Mouse (Mus musculus) left cerebral cortex, adult 8-10 months (tissue): ENCODE measurements around the gene Acap3. TPM values are rescaled to one million over a fixed set of nuclear protein-coding genes. Genes with fewer than 3 reads are reported as not detected.
A peak's percentile ranks its signal among the peaks of the same experiment; 100 is the strongest.

Source experiments
- DNase-seq, 2 experiments: peaks; one replicate each; pipeline ENCODE4 v3.0.0; 2022; ENCODE audit warnings: low spot score in 2 of 2
- total RNA-seq, 4 experiments: library from RNA; stranded (reverse); gene quantifications; 2 replicates each; pipeline ENCODE4 v1.2.4; 2022

Gene Acap3
- total RNA-seq, 4 experiments from 2014 or later = 108 to 128 (median 122) TPM

DNA sequence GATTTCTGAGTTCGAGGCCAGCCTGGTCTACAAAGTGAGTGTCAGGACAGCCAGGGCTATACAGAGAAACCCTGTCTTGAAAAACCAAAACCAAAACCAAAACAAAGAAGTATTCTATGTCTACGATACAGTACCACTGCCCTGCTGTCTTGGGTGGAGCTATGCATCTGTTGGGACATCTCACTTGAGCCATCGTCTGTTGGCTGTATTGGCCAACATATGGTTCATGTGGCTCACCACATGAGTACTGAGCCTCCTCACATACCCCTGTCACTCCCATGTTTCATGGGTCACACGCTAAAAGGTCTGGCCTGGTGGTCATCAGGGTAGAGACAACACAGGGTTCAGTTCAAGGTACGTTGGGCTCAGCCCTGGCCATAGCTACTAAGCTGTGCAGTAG is 5.3 kb upstream of the Acap3 start:
- no peak for DNase-seq

- no peak for DNase-seq
These were observed 3.9 kb upstream of the Acap3 start for GRCm38 (mm10) chr4:155887674-155888073.

DNA sequence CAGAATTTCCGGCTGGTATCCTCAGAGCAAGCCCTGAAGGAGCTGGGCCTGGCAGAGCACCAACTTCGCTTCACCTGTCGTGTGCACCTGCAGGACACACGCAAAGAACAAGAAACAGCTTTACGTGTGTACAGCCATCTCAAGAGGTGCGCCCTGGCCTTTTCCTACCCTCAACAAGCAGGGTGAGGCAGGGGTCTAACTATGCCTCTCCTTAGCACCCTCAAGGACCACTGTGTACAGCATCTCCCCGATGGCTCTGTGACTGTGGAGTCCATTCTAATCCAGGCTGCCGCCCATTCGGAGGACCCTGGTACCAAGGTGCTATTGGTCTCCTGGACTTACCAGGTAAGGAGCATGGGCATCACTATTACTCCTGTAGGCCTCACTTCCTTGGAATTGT is 3.4 kb upstream of the Acap3 start:
- DNase-seq = no peak

DNA sequence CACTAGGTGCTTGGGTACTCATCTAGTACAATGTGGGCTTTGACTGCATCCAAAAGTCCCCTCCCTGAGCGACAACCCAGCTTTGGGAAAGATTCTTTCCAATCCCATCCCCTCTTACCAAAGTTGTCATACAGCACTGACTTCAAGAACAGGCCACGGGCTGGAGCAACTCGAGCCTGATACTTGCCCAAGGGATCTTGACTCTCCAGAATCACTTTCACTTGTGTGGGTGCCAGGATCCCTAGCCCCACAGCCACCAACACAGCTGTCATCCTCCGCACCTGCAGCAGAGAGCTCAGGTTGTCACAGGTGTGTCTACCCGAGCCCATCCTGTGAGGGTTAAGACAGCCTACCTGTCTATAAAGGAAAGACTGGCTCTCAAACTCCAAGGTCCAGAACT is 2.3 kb upstream of the Acap3 start:
- DNase-seq = no peak

- DNase-seq = peak in 1 of 2 experiments; percentile 21
These were observed 581 bp upstream of the Acap3 start for GRCm38 (mm10) chr4:155891011-155891471.

- DNase-seq = peak in 1 of 2 experiments; percentile 71
These were observed 395 bp downstream of the Acap3 start for GRCm38 (mm10) chr4:155892017-155892416.

- peak in 1 of 2 experiments; percentile 28 for DNase-seq
These were observed 1.0 kb downstream of the Acap3 start for GRCm38 (mm10) chr4:155892438-155893211.

- peak in 1 of 2 experiments; percentile 2 for DNase-seq
These were observed 1.6 kb downstream of the Acap3 start for GRCm38 (mm10) chr4:155893212-155893690.

DNA sequence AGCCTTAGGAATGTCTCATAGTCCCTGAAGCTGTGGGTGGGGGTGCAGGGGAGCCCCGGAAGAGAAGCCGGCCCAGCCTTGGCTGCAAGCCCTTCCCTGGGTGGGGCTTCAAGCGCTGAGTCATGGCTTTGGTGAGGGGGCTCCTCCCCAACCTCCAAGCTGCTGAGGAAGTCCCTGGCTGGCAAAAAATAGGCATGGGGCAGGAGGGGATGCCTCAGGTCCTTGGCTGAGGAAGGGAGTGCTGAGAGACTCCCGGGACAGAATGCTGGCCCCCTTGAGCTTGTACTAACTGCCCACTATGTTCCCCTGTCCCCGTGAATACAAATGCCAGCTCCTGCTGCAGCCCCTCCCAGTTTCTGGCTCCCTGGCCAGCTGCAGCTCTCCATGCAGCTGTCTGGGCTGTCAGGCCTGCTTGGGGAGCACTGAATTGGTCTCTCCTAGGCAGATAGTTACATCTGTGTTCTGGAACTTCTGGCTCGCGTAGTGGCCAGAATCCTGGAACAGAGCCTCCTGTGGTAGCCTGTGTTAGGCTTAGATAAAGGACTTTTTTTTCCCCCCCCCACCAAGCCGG is 2.8 kb downstream of the Acap3 start:
- peak; percentile 51 to 80 for DNase-seq

- peak; percentile 64 to 65 for DNase-seq
These were observed 3.6 kb downstream of the Acap3 start for GRCm38 (mm10) chr4:155895216-155895615.

DNA sequence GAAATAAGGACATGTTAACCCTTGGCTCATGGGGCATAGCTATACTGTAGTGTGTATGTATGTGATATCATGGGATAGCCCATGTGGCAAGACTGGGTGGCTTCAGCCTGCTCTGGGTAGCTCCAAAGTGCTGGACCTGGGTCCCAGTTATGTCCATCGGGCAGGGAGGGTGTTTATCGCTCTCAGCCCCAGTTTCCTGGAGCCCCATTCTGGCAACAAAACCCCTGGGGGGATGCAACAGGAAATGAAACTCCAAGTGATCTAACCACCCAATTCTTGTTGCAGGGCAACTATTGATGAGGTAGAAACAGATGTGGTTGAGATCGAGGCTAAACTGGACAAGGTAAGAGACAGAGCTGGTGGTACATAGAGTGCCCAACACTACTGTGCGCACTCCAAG is 4.2 kb downstream of the Acap3 start:
- no peak for DNase-seq

DNA sequence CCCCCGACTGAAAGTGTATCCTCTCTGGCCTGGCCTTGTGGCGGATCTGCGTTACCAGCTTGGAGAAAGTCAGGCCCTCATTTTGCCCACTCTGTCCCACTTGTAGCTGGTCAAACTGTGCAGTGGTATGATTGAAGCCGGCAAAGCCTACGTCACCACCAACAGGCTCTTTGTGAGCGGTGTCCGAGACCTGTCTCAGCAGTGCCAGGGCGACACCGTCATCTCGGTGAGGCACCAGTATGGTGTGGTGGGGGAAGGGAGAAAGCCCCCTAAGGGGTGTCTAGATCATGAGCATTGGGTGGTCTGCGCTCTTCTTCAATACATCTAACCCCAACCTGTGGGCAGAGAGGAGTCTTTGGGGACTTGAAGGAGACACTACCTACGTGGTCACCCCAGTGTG is 4.8 kb downstream of the Acap3 start:
- DNase-seq = peak in 1 of 2 experiments; percentile 1

DNA sequence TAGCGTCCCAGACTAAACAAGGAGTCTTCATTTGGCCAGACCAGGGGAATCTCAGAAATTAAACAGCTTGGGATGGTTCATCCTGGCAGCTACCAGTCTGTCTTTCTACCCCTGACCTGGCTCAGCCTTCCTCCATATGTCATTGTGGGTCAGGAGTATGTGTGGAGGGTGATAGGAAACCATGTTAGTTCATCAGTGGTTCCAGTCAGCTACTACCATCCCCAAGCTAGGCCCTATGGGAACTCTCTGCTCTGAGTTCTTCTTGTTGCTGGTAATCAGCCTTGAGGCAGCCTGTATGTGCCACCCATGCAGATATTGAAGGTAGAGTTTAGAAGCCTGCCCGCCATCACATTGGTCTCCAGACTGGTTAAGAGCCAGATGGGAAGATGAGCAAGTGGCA is 6.7 kb downstream of the Acap3 start:
- DNase-seq = no peak

DNA sequence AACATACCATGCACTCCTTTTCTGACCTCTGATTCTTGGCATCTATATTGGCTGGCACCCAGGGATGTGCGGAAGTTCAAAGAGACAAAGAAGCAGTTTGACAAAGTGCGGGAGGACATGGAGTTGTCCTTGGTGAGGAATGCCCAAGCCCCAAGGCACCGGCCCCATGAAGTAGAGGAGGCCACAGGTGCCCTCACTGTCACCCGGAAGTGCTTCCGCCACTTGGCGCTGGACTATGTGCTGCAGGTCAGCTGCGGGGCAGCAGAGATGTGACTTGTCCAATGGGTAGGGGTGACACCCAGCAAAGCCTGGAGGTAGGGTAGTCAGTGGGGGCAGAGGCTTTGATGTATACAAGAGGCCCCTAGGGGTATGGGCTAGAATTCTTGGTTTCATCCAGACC is 7.7 kb downstream of the Acap3 start:
- DNase-seq = no peak

DNA sequence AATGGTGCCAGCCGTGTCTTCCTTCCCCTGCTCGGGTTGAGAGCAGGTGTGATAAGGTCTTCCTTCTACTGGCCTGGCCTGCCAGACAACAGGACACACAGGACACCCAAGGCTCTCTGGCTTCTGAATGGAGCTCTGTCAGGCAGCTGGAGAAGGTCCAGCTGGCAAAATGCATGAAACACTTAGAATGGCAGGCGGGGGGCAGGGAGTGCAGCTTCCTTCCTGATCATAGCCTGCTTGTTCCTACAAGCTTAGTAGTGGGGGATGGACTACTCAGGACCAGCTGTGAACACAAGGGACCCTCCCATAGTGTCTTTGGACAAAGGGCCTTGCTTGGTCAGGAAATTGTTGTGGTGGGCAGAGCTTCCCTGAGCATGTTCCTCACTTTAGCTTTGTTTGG is 9.6 kb downstream of the Acap3 start:
- peak; percentile 4 to 47 for DNase-seq

- no peak for DNase-seq
These were observed 11.6 kb downstream of the Acap3 start for GRCm38 (mm10) chr4:155903246-155903645.

DNA sequence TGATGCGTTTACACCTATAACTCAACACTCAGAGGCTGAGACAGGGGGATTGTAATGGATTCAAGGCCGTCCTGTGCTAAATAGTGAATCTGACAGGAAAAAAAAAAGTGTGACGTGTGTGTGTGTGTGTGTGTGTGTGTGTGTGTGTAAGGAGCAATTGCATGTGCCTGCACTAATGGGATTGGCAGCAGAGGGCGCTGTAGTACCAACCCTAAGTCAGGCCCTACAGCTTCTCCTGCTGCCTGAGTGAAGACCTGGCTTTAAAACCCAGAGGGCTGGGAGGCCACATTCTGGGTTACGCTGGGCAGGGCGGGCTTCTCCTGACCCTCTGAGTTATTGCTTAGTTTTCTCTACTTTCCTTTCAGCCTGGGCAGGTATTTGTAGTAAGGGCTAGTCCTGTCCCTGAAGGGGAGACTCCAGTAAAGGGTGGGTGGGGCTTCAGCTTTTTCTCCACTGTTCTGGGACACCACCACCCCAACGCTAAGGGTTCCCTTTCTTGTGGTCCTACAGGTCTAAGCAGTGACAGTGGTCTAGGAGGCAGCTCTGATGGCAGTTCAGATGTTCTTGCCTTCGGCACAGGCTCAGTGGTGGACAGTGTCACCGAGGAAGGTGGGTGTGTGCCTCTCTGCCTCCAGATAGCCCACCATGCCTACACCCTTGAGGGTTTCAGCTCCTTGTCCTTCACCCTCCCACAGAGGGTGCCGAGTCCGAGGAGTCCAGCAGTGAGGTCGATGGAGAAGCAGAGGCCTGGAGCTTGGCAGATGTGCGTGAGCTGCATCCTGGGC is 12.9 kb downstream of the Acap3 start:
- peak; percentile 1 to 6 for DNase-seq

DNA sequence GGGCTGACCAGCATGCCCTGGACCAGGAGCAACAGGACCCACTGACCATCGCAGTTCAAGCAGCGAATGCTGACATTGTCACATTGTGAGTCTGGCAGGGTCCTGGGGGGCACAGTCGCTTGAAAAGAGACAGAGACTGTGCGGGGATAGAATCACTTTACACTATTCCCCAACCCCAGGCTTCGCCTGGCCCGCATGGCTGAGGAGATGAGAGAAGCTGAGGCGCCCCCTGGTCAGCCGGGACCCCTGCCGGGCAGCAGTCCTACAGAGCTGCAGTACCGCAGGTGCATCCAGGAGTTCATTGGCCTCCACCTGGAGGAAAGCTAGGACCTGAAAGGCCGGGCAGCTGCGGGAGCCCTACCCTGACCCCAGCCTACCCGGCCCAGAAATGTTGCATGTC is 14.0 kb downstream of the Acap3 start:
- DNase-seq = no peak

GRCm38 (mm10) chr4:155906125-155906524 is 14.5 kb downstream of the Acap3 start:
- peak; percentile 1 to 7 for DNase-seq

GRCm38 (mm10) chr4:155907003-155907402 is 15.4 kb downstream of the Acap3 start:
- peak in 1 of 2 experiments; percentile 5 for DNase-seq

DNA sequence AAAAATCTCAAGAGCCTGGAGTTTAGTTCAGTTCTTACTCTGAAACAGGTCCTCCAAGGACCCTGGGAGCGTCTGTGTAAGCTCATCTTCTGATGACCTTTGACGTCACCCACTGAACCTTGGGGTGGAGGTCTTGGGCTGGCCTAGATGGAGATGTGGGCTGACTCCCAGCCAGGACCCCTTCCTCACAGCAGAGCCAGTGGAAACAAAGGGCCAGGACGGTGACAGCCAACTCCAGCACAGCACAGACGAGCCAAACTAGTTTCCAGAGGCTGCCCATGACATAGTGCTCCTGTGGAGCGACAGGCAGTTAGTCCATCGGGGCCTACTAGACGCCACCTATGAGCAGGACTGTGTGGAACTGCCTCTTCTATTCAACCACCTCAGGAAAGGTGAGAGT is 16.7 kb downstream of the Acap3 start:
- peak; percentile 4 to 10 for DNase-seq

DNA sequence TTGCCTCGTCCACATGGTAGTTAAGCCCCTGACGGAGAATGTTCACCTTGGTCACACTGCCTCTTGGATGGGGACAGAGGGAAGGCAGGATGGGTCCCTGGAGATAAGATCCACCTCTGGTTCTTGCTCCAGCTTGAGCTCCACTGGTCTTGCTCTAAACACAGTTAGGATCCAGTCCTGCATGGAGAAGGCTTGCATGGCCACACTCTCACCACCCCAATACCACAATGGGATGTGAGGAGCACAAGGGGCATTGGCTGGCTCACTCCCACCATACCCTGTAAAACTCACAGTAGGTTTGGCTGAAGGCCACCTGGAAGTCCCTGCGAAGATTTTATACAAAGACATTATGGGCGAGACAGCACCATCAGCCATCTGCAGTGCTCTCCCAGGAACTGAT is 17.1 kb downstream of the Acap3 start:
- peak in 1 of 2 experiments; percentile 1 for DNase-seq
